Mouse (Mus musculus): Measurements from ENCODE around the gene Nprl3. TPM values are rescaled to one million over a fixed set of nuclear protein-coding genes. Genes with fewer than 3 reads are reported as not detected.
"Not testable (repeated sequence)": the region's sequence is repeated elsewhere in the genome, so short reads cannot be mapped to it uniquely, and the experiment has no call there.

The Nprl3 gene
- total RNA-seq, 4 experiments from 2014 or later = 55.3 to 63.7 (median 60.5) TPM

DNA sequence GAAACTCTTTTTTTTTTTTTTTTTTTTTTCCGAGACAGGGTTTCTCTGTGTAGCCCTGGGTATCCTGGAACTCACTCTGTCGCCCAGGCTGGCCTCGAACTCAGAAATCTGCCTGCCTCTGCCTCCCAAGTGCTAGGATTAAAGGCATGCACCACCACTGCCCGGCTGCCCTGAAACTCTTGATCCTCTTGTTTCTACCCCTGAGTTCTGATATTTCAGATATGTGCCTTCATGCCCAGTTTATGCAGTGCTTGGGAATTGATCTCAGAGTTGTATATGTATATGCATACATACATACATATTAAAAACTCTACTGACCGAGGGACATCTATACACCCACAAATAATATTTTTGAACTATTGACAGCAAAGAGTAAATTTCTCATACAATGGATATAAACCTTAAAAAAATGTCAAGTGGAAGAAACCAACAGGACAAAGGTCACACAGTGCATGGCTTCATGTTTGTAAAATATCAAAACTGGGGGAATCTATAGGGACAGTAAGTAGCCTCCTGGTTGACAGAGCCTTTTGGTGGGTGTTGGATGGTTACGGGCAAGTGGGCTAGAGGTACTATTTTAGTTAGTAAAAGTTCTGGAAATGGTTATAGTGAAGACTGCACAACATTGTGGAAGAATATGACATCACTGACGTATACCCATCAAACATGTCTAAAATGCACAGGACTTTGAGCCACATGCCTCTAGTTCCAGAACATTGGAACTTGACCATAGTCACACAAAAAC lies 17.7 kb upstream of the Nprl3 start:
- DNase-seq (ENCODE audit: low spot score in 2 of 2) = no peak

DNA sequence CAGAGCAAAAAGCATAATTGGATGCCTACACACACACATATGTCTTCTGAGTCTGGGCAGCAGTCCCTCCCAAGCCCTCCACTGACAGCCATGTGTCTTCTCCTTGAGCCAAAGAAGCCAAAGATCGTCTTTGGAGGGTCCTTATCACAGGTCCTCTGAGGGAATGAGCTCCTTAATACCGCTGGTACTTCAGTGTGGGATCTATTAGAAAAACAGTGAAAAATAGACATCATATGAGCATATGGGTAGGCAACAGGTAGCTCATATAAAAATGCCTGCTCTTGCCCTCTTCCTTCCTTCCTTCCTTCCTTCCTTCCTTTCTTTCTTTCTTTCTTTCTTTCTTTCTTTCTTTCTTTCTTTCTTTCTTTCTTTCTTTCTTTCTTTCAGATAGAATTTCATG lies 17.1 kb upstream of the Nprl3 start:
- not testable (repeated sequence) for DNase-seq (ENCODE audit: low spot score in 2 of 2)

DNA sequence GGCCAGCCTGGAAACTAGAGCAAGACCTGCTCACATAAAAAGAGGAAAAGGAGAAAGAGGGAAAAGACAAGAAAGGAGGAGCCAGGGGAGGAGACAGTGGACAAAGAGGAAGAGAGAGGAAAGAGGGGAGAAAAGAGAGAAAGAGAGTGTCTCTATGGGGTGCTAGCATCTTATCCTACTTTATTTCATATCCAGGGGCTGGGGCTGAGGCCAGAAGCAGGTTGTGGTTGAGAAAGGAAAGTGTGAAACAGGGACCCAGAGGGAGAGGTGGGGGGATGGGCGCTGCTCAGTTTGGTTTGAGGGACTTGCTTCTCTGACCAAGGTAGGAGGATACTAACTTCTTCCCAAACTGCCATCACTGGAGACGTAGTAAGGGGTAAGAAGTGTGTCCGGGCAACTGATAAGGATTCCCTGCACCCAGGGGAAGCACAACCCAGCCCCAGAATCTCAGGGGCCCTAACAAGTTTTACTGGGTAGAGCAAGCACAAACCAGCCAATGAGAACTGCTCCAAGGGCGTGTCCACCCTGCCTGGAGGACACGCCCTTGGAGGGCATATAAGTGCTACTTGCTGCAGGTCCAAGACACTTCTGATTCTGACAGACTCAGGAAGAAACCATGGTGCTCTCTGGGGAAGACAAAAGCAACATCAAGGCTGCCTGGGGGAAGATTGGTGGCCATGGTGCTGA lies 15.7 kb upstream of the Nprl3 start, which contains the start of gene Hba-a1:
Gene Hba-a1 (plus strand): TSS at position 421 of the 687 bp plus-strand sequence.
- DNase-seq (ENCODE audit: low spot score in 2 of 2) = not testable (repeated sequence)

DNA sequence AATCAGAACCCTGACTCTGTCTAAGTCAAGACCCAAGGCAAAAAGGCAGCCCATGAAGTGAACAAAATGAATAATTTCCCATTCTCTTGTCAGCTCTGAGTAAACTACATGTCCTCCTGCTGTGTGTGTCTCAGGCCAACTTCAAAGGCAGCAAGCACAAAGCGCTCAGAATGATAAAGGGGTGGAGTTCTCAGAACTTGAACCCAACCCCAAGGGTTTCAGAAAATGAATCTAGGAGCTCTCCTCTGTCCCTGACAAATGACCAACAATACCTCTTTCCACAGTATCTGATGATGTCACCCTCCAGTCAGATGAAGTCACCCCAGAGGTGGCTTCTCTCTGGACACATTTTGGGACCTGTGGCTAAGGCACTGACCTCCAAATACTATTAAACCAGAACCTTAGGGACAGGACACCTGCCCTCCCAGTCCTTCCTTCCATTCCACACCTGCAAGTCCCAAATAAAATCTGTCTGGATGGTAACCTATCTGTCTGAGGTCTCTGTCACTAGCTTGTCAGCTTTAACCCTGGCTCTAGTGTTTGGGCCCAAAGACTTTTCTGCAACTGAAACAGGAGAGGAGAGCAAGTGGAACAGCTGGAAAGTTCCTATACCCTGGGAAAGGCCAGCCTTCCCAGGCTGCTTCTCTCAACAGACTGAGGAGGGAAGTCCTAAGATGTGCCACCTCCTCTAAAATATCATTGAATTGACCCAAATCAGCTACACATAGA lies 14.1 kb upstream of the Nprl3 start:
- DNase-seq (ENCODE audit: low spot score in 2 of 2) = no peak

DNA sequence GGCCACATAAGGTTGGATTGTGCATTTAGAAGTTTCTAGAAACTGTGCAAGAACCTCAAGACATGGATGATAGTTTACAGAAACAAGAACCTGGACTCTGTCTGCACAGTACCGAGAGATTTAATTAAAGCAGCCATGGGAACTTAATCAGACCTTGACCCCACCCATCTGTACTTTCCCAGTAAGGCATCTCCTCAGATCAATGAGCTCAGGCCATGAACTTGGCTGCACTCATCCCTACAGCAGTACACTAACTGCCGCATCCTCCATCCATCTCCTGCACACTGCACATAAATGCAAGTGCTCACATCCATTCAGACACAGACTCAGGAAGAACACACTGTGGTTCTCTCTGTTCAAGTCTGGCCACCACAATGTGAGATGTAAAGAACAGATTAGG lies 13.1 kb upstream of the Nprl3 start:
- no peak for DNase-seq (ENCODE audit: low spot score in 2 of 2)

DNA sequence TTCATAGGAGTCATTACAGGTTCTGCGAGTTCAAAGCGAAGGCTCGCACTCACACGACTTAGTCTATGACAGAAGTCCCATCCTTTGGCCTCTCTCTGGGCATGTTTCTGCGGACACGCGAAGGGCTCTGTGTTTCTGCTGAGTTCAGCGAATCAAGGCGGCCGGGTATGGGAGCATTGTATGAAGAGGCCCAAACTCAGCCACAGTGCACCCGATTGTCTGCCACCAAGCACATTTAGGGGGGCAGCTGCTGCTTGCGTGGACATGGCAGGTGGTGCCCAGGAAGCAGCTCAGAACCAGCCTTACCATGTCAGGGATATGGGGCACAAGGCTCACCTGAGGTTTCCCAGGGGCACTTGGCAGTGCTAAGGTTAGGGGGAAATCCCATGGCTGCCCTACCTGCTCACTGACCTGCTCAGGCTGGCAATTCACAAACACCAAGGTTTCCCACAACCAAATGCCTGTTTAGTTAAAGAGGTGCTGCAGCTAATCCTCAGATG lies 11.0 kb upstream of the Nprl3 start:
- no peak for DNase-seq (ENCODE audit: low spot score in 2 of 2)

DNA sequence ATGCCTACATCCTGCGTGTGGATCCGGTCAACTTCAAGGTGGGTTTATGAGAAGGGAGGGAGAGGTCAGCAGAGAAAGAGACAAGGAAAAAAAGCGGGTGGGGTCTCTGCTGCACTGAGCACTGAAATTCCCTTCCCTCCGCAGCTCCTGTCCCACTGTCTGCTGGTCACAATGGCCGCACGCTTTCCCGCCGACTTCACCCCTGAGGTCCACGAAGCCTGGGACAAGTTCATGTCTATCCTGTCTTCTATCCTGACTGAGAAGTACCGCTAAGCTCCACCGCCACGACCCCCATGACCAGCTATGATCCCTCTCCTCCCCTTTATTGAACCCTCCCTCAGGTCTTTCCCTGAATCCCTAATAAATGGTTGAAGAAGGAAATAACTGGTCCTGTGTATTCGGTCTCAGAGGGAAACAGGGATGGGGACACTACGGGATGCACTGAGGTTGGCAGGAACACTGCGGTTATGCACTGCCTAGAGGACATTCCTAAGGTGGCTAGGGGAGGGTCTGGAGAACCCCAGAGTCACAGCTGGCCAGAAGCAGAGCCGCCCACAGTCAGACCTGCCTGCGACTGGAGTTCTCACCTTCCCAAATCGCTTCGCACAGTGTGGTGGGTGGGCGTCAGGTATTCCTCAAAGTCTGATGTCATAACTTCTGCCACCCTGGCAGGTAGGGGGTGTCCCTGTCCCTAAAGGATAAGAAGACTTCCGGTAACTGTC lies 10.4 kb upstream of the Nprl3 start:
- no peak for DNase-seq (ENCODE audit: low spot score in 2 of 2)

DNA sequence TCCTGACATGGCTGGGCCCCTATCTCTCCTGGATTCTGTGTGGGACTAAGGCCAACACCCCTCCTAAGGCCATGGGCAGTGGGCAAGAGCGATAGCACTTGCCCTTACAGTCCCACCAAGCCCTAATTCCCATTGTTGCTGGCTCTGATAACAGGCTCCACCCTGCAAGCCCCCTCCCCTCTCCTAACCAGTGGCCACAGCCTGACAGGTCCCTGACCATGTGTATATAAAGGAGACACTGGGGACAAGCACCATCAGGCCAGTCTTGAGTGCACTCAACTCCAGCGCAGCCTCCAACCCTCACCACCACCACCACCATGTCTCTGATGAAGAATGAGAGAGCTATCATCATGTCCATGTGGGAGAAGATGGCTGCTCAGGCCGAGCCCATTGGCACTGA lies 8.8 kb upstream of the Nprl3 start, which contains the start of gene Hba-x:
Gene Hba-x (plus strand): TSS at position 54 of the 400 bp plus-strand sequence.
- DNase-seq (ENCODE audit: low spot score in 2 of 2) = no peak

DNA sequence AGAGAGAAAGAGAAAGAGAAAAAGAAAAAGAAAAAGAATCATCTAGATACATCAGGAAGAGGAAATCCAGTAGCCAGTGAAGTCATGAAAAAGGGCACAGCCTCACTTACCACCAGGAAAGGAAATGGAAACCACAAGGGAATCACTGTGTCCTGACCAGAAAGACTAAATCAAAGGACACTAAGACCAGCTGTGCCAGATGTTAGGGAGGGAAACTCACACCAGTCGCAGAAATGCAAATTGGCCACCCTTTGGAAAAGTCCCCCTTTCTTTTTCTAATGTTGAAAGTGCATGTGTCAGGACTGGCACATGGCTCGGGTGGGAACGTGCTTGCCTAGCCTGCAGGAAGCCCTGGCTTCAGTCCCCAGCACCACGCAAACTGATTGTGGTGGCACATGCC lies 3.7 kb upstream of the Nprl3 start:
- DNase-seq (ENCODE audit: low spot score in 2 of 2) = no peak

DNA sequence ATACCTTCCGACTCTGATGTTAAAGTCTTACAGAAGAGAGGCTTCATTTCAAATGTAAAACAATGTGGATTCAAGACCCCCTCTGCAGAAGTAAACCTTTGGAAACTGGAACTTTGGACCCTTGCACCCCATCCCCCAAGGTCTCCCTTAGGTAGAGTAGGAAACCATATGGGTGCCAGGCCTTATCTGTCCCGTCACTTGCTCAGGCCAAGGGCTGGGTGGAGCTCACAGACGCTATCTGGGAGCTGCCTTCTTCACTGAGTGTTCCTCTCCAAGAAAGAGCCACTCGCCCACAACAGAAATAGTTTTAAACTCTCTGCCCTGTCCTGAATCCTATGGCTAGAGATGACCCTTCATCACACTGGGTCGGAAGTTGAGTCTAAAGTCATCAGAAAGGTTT lies 1.4 kb upstream of the Nprl3 start:
- no peak for DNase-seq (ENCODE audit: low spot score in 2 of 2)

DNA sequence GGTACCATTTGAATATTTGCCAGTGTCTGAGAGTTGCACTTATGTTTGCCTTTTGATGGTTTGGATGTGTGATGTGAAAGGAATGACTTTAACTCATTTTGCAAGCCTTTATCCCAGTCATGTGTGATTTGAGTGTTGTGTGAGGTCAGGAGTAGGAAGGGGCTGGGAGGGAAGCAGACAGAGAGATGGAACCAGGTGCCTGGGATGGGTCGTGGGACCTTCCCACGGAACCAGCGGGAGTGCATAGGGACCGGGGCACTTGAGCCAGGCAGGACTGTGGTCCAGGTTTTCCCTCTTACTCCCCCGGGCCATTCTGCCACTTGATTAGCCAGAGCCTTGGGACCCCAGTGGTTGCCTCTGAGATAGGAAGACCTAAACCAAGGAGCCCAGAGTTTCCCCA lies 457 bp upstream of the Nprl3 start:
- DNase-seq (ENCODE audit: low spot score in 2 of 2) = no peak

DNA sequence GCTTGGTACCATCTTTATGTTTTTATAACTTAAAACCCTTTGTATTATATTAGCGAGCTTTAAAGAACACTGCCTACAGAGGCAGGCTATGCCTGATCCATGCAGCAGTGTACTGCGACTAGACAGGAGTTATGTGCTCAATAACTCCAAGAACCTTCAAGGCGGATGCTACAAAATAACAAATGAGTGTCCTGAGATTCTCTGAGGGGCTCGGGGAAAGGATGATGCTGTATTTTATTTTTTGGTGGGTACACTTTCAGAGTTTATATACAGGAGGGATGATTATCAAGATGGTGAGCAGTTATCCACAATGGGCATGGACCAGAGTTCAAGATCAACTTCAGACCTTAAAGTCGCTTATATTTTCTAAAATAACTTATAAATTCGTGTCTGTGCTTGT lies 731 bp downstream of the Nprl3 start:
- no peak for DNase-seq (ENCODE audit: low spot score in 2 of 2)

DNA sequence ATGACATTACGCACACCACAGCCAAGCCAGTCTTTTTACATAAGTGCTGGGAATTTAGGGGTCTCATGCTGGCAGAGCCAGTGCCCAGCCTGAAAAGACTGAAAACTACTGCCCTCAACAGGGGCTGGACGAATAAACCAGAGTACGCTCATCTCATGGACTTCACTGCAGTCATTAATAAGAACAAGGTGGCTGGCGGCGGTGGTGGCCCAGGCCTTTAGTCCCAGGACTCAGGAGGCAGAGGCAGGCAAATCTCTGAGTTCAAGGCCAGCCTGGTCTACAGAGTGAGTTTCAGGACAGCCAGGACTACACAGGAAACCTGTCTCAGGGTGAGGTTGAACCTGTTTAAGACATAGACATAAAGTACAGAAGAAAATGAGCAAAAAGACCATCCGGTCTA lies 1.3 kb downstream of the Nprl3 start:
- no peak for DNase-seq (ENCODE audit: low spot score in 2 of 2)

DNA sequence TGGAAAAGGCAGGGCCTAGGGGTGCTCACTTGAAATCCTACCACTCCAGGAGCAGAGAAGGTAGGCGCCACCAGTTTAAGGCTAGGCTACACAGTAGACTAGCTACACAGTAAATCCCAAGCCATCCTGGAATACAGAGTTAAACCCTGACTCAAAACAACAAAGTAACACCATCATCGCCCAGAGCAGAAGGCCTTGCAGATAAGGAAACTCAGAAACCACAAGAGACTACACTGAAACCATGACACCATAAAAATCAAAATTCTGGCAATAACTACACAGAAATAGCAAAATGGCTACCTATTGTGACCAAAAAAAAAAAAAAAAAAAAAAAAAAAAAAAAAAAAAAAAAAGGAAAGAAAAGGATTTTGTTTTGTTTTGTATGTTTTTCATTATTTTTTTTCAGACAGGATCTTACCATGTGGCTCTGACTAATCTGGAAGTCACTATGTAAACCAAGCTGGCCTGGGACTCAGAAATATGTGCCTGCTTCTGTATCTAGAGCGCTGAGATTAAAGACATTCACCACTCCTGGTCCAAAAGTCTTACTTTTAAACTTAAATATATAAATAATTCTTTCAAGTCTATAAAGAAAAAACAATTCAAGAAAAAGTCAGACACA lies 2.3 kb downstream of the Nprl3 start:
- DNase-seq (ENCODE audit: low spot score in 2 of 2) = no peak

DNA sequence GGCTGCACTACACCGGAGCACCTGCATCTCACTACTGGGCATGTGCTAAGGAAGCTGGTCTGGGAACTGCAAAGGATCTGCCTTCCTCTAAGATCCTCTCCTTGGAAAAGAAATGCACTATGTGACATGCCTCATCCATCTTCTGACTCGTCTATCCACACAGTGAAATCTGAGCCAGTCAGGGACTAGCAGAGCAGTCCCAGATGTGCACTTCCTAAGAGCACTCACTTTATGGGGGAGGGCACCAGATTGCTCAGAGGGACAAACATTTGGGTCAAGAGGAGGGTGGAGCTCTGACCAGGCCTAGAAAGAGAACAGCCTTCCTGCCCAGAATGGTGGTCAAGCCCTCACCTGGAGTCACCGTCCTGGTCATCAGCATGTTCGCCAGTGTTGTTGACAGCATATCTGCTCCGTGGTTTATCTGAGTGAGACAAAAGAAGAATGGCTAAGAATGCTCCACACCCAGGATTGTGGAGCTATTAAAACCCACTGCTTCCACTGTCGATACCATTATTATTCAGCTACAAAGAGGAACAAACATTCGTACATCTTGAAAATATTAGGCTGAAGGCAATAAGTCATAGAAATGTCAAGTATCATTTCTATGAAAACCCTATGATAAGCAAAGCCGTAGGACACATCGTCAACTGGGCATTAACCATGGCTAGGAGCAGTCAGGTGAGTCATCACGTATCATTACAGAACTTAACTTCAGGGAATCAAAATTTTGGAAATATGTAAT lies 4.7 kb downstream of the Nprl3 start:
- DNase-seq (ENCODE audit: low spot score in 2 of 2) = no peak

DNA sequence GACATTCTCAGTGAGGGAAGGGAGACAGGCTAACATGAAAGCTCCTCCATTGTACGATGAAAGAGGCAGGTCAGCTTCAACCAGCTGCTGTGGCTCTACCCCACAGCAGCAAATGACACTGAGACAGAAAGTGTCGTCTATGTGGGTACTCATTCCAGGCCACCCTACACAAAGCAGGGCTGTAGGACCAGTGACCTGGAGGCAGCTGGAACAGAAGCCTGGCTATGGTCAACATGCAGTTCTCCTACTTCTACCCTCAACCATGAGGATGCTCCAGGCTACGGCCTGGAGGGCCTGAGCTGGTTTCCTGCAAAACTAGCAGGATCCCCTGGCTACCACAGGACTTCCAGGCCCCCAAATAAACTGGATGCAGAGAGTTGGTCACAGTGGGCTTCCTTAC lies 10.9 kb downstream of the Nprl3 start:
- DNase-seq (ENCODE audit: low spot score in 2 of 2) = no peak

DNA sequence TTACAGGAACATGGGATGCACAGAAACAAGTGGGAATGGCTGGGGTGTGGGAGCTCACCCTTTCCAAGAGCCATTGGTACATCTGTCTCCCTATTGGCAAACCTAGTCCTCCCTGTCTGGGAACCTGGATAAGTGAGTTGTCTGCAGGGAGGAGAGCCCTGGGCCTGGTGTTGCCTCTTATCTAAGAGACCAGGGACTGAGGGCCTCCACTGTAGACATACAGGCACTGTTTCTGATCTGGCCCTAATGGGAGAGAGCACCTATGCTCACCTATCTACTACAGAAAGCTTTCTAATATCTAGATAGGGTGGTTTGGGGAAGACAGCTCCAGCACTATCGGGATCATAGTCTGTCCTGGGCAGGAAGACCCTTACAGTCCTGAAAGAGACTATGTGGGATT lies 11.4 kb downstream of the Nprl3 start:
- DNase-seq (ENCODE audit: low spot score in 2 of 2) = no peak

DNA sequence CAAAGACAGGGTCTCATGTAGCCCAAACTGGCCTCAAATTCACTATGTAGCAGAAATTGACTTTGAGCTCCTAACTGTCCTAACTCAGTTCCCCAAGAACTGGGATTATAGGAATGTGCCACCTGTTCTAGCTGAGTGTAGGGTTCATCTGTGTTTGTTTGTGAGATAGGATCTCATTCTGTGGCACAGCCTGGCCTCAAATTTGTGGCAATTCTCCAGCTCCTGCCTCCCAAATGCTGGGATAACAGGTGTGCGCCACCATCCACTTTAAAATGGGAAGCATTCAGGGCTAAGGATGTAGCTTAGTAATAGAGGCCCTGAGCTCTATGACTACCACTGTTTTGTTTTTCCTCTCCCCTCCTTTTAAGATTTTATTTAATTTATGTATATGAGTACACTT lies 14.4 kb downstream of the Nprl3 start:
- DNase-seq (ENCODE audit: low spot score in 2 of 2) = no peak

DNA sequence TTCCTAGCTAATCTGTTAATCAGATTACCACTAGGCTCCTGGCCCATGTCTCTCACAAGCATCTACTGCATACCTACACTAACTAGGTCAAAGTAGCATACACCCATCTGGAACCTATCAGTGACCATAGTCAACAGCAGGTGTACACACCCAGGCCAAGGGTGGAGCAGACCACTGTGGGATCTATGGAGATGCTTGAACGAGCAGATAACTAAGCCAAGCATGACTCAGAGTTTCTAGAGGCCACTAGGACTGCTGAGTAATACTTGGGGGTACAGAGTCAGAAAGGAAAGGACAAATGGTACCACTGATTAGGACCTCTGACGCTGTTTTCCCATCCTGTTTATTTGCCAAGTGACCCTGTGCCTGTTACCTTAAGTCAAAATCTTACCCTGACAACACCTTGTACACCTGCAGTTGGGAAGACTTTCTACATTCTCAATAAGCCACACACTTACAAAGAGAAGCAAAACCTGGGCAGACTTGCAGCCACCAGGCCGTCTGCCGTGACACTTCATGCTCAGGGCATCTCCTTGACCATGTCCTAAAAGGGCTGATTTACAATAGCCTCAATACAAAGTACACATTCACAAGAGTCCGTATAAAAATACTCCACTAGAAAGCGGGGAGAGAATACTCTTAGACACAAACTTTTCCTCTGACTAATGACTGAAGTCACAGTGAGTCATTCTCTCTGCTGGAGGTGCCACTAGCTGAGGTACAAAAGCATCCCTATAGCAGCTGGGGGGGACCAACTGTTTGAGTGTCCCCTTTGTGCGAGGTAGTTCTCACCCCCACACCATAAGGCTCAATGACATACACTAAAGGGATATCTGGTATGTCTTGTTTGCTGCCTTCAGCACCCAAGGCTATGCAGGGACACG lies 16.4 kb downstream of the Nprl3 start:
- no peak for DNase-seq (ENCODE audit: low spot score in 2 of 2)

Measured in left cerebral cortex, adult 8-10 months (tissue).